Mouse (Mus musculus) neural tube, embryonic 11.5 days (tissue): ENCODE results near the gene Sorbs2. TPM values are rescaled to one million over a fixed set of nuclear protein-coding genes. Genes with fewer than 3 reads are reported as not detected.
A peak's percentile ranks its signal among the peaks of the same experiment; 100 is the strongest.

Source experiments
- ATAC-seq: fragments of 200-750 bp; cut with Nextera tagmentation; 2 replicates; pipeline ENCODE4 v1.8.0; 2017; ENCODE audit warnings: moderate number of reproducible peaks, mild to moderate bottlenecking, moderate TSS enrichment, moderate library complexity; ENCODE audit not compliant: insufficient read depth, low FRiP score, low TSS enrichment
- DNase-seq: peaks from one replicate; pipeline ENCODE4 v3.0.0-alpha.2; 2015; ENCODE audit warnings: low spot score
- H3K27ac ChIP-seq: fragments of 300-500 bp; sonication (generic); 2 replicates; pipeline ENCODE4 v1.5.1; 2014; ENCODE audit warnings: low read depth, mild to moderate bottlenecking, low read length
- H3K27me3 ChIP-seq: fragments of 300-500 bp; sonication (generic); 2 replicates; pipeline ENCODE4 v1.6.1; 2014; ENCODE audit warnings: mild to moderate bottlenecking, low read length, mixed read lengths; ENCODE audit not compliant: control insufficient read depth, insufficient read depth
- H3K36me3 ChIP-seq: fragments of 300-500 bp; sonication (generic); 2 replicates; pipeline ENCODE4 v1.6.1; 2014; ENCODE audit warnings: mild to moderate bottlenecking, low read length, moderate library complexity, mixed read lengths; ENCODE audit not compliant: control insufficient read depth, insufficient read depth
- H3K4me1 ChIP-seq: fragments of 300-500 bp; sonication (generic); 2 replicates; pipeline ENCODE4 v1.6.1; 2014; ENCODE audit warnings: low read length, mixed read lengths; ENCODE audit not compliant: control insufficient read depth, insufficient read depth
- H3K4me2 ChIP-seq: fragments of 300-500 bp; sonication (generic); 2 replicates; pipeline ENCODE4 v1.6.1; 2014; ENCODE audit warnings: low read depth, mild to moderate bottlenecking, moderate library complexity
- H3K4me3 ChIP-seq: fragments of 300-500 bp; sonication (generic); 2 replicates; pipeline ENCODE4 v1.5.1; 2014; ENCODE audit warnings: low read depth, low read length
- H3K9ac ChIP-seq: fragments of 300-500 bp; sonication (generic); 2 replicates; pipeline ENCODE4 v1.6.1; 2014; ENCODE audit warnings: mild to moderate bottlenecking, low read length
- H3K9me3 ChIP-seq: fragments of 300-500 bp; sonication (generic); 2 replicates; pipeline ENCODE4 v1.6.1; 2016; ENCODE audit warnings: low read length; ENCODE audit not compliant: control insufficient read depth
- WGBS: fragments of 180-500 bp; shearing (Covaris S2); extraction: QIAGEN DNeasy Blood & Tissue Kit; methylation state at CpG from one replicate; pipeline ENCODE4 v1.1.7; 2014; 5-methylcytosine and 5-hydroxymethylcytosine counted together
- polyA plus RNA-seq: library from polyadenylated mRNA; unstranded; fragments of >200 nt; fragmentation: Nextera tagmentation; extraction: Ambion mirVana; gene quantifications from 2 replicates; pipeline ENCODE4 v1.2.1, GENCODE M21; 2014

Sorbs2 gene
- polyA plus RNA-seq, 1 experiment from 2014 or later = 40.9 TPM

DNA sequence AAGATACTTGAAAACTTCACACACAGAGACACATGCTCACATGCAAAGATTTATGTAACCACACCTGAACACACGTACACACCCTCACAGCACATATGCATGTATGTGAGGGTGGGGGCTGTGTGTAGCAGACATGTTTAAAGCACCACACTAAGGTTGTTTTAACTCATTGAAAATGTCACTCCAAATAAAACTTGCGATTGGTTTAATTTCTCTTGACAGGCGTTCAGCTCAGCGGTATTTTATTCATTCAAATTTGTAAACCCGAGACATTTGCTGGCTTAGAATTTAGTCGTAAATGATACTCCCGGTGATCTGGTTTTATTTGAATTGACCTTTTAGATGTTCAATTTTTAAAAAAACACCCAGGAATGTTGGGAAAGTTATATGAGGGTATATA is 158.6 kb downstream of the Sorbs2 start:
- Histone ChIP-seq H3K27me3 (no peaks in the 10 kb centered on the region), H3K36me3 (no peaks in the 10 kb centered on the region), H3K27ac (no peak overlapping the region), H3K4me2 (no peak overlapping the region), H3K4me3 (no peak overlapping the region), H3K9ac (no peak overlapping the region), H3K9me3 (no peaks in the 10 kb centered on the region), H3K4me1 (no peaks in the 10 kb centered on the region)
- WGBS = 90% methylated on average over 7 of the region's 7 CpGs
- no peak for DNase-seq
- ATAC-seq = no peak

- WGBS = 89% methylated on average over 4 of the region's 4 CpGs
- ATAC-seq (no peak), DNase-seq (no peak)
- Histone ChIP-seq H3K9ac (no peak overlapping the region), H3K4me3 (no peak overlapping the region), H3K27me3 (no peaks in the 10 kb centered on the region), H3K4me1 (no peaks in the 10 kb centered on the region; the same call in 1 of the 2 replicates), H3K4me2 (no peak overlapping the region), H3K36me3 (no peaks in the 10 kb centered on the region), H3K27ac (no peak overlapping the region), H3K9me3 (no peaks in the 10 kb centered on the region)
Measured at GRCm38 (mm10) chr8:45673149-45673548, 165.6 kb downstream of the Sorbs2 start.

- DNase-seq = peak; percentile 65
- H3K9ac ChIP-seq = no peak overlapping the region
- no peak overlapping the region for H3K4me3 ChIP-seq
- H3K27me3 ChIP-seq = no peaks in the 10 kb centered on the region
- ATAC-seq = peak; percentile 84
- H3K4me1 ChIP-seq = no peaks in the 10 kb centered on the region; the same call in 1 of the 2 replicates
- WGBS = 60% methylated on average over 6 of the region's 6 CpGs
- H3K4me2 ChIP-seq = no peak overlapping the region
- no peaks in the 10 kb centered on the region for H3K9me3 ChIP-seq
- no peak overlapping the region for H3K27ac ChIP-seq
- no peaks in the 10 kb centered on the region for H3K36me3 ChIP-seq
Measured at GRCm38 (mm10) chr8:45675821-45676279, 168.3 kb downstream of the Sorbs2 start.

DNA sequence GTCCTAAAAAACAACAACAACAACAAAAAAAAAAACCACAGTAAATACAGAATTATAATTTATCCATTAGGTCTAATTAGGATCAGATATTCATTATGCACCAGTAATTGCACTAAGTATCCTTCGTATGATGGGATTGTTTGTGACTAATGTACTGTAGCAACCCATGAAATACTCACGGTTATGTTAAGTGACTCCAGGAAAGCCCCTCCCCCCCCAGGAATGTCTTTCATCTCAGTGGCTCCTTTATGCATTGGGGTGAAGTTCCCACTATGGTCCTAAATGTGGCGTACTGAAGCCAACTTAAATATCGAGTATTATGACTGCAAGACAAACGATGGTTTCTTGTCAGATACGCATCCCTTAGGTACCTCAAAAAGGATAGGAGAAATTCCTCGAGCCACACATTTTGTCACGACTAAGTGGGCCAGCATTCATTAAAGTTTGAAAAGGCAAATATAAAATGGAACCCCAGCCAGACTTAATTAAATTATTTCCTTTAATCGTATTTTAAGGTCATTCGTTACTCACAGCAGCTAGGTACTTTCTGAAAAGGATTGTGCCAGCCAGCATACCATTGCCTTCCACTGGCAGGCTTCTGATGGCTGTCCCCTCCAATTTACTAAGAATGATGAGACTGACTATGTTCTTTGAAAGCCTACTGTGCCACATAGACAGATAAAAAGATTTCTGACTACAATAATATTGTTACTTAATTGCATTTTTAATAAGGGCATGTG is 169.7 kb downstream of the Sorbs2 start:
- H3K9ac ChIP-seq = no peak overlapping the region
- H3K27ac ChIP-seq = no peak overlapping the region
- 0 out of 2 replicates have a peak, but pooled peaks have one; percentile 33 for ATAC-seq
- H3K4me3 ChIP-seq = no peak overlapping the region
- H3K27me3 ChIP-seq = no peaks in the 10 kb centered on the region
- WGBS = 51% methylated on average over 10 of the region's 10 CpGs
- H3K4me1 ChIP-seq = no peaks in the 10 kb centered on the region; the same call in 1 of the 2 replicates
- no peak overlapping the region for H3K4me2 ChIP-seq
- H3K9me3 ChIP-seq = no peaks in the 10 kb centered on the region
- DNase-seq = peak; percentile 14
- no peaks in the 10 kb centered on the region for H3K36me3 ChIP-seq

DNA sequence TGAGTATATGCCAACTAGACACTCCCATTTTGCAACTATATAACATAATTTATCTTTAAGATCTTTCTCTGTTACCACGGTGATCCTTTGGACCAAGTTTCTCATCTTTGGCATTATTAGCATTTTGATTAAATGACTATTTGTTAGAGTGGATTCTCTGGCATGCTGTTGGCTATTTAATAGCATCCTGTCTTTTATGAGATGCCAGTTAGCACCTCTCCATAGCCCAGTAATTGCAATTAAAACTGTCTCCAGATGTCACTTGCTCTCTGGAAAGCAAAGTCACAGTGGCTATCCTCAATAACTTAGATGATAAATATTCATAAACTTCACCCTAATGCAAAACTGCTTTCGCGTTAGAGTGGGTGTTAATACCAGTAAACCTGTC is 170.3 kb downstream of the Sorbs2 start:
- Histone ChIP-seq H3K27ac (no peak overlapping the region), H3K9me3 (no peaks in the 10 kb centered on the region), H3K9ac (no peak overlapping the region), H3K4me2 (no peak overlapping the region), H3K4me1 (no peaks in the 10 kb centered on the region; the same call in 1 of the 2 replicates), H3K36me3 (no peaks in the 10 kb centered on the region), H3K4me3 (no peak overlapping the region), H3K27me3 (no peaks in the 10 kb centered on the region)
- DNase-seq (no peak), ATAC-seq (no peak)
- WGBS = 84% methylated on average over 3 of the region's 3 CpGs

GRCm38 (mm10) chr8:45681171-45681570 is 173.6 kb downstream of the Sorbs2 start:
- Histone ChIP-seq H3K4me2 (no peak overlapping the region), H3K27me3 (no peaks in the 10 kb centered on the region), H3K9me3 (no peaks in the 10 kb centered on the region), H3K27ac (no peak overlapping the region), H3K4me3 (no peak overlapping the region), H3K36me3 (no peaks in the 10 kb centered on the region), H3K9ac (no peak overlapping the region), H3K4me1 (no peaks in the 10 kb centered on the region; the same call in 1 of the 2 replicates)
- ATAC-seq (no peak), DNase-seq (no peak)
- WGBS = 87% methylated on average over 3 of the region's 3 CpGs

GRCm38 (mm10) chr8:45682845-45683383 is 175.3 kb downstream of the Sorbs2 start:
- DNase-seq (no peak), ATAC-seq (no peak)
- Histone ChIP-seq H3K4me2 (no peak overlapping the region), H3K4me1 (no peaks in the 10 kb centered on the region), H3K9ac (no peak overlapping the region), H3K36me3 (no peaks in the 10 kb centered on the region), H3K4me3 (no peak overlapping the region), H3K27me3 (no peaks in the 10 kb centered on the region), H3K9me3 (no peaks in the 10 kb centered on the region), H3K27ac (no peak overlapping the region)
- 68% methylated on average over 8 of the region's 8 CpGs for WGBS

DNA sequence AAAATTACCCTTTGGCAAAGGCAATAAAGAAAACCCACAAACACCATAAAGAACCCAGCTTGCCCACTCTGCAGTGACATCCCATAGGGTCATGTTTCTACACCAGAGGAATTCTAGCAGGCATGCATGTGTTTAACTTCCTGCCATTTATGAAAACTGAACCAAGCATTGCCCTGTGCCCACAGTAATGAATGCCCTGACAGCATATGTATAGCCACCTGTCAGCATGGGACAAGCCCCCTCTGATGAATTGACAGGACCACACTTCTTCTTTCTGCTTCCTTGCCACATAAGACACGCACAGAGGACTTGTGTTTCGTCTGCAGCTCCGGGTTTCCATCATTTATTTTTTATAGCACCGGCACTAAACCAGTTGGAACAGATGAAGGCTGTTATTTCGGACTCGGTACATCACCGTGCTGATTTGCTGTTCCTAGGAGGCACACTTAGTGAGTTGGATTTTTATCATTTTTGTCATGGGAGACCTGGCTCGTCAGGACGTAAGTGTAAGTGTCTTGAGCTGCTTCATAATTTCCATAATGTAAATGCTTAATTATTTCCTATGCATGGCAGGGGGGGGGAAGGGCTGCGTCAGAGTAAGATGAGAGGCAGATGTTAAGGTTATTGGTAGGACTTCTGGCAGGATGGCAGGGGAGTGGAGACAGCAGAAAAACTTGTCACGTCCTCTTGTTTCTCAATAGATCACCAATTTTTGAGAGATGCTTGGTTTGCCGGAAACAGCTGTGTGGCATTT is 180.5 kb downstream of the Sorbs2 start:
- H3K36me3 ChIP-seq = no peaks in the 10 kb centered on the region
- no peak overlapping the region for H3K9ac ChIP-seq
- 70% methylated on average over 12 of the region's 12 CpGs for WGBS
- no peaks in the 10 kb centered on the region for H3K4me1 ChIP-seq
- no peaks in the 10 kb centered on the region for H3K27me3 ChIP-seq
- H3K9me3 ChIP-seq = no peaks in the 10 kb centered on the region
- H3K27ac ChIP-seq = no peak overlapping the region
- H3K4me3 ChIP-seq = no peak overlapping the region
- DNase-seq = no peak
- ATAC-seq = no peak
- no peak overlapping the region for H3K4me2 ChIP-seq
